Mouse (Mus musculus) gastrocnemius, adult 2 months (tissue): Measurements from ENCODE around the gene Zfp239. TPM values are rescaled to one million over a fixed set of nuclear protein-coding genes. Genes with fewer than 3 reads are reported as not detected.
"Not testable (repeated sequence)": the region's sequence is repeated elsewhere in the genome, so short reads cannot be mapped to it uniquely, and the experiment has no call there.

ENCODE experiments used
- DNase-seq: peaks from one replicate; pipeline ENCODE4 v3.0.0; 2022
- H3K27ac ChIP-seq: fragments of 200-600 bp; 2 replicates; pipeline ENCODE4 v1.8.1; 2022; ENCODE audit warnings: mild to moderate bottlenecking
- H3K4me3 ChIP-seq: fragments of 200-600 bp; 2 replicates; pipeline ENCODE4 v1.8.1; 2022; ENCODE audit warnings: mild to moderate bottlenecking, moderate library complexity
- CTCF ChIP-seq: fragments of 200-600 bp; IDR thresholded peaks from 2 replicates; pipeline ENCODE4 v1.8.1; 2022; ENCODE audit warnings: antibody characterized with exemption, mild to moderate bottlenecking, moderate library complexity
- intact Hi-C: fragments of 180-260 bp; cut with DNase I; formaldehyde crosslinking; loops from one replicate; pipeline ENCODE4 v1.15.1; 2025
- long read RNA-seq, 2 experiments: library from polyadenylated mRNA; stranded (forward); transcript quantifications; one replicate each; pipeline ENCODE4 v2.0.0; 2021
- total RNA-seq, 2 experiments: library from RNA; stranded (reverse); gene quantifications; 2 replicates each; pipeline ENCODE4 v1.2.3; 2021

Zfp239 gene
- under 1 TPM; 0.59 to 0.75 TPM for total RNA-seq
- long read RNA-seq, experiment 1, result 0 reads
- long read RNA-seq, experiment 2, result 0 reads

GRCm38 (mm10) chr6:117861848-117862247 is at the start of gene Zfp239:
Gene Zfp239 (plus strand): TSS chr6:117862100.
- H3K4me3 ChIP-seq, result peak within 1 kb of the TSS; percentile 79
- H3K27ac ChIP-seq, result peak within 1 kb of the TSS; percentile 38; the same call in 1 of the 2 replicates
- DNase-seq, result no peak
- TF ChIP-seq CTCF, result no peak
- intact Hi-C loops, result no loop called here

DNA sequence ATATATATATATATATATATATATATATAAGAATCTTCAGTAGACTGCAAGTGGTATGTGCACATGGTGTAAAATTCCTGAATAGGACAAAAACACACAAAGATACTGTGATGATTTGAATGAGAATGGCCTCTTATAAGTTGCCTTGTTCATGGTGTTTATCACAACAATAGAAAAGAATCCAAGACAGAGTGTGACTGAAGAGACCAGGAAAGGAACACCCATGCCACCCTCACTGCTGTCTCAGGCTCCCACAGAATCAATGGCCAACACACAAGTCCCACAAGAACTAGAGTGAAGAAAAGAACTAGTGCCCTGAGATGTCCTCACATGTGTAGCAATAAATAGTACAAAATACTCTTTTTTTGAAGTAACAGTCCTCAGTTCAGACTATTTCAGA is 47.2 kb upstream of the Zfp239 start:
- DNase-seq, result no peak
- intact Hi-C loops, result no loop called here
- no peak for TF ChIP-seq CTCF
- H3K27ac ChIP-seq, result no peak overlapping the region
- no peak overlapping the region for H3K4me3 ChIP-seq

GRCm38 (mm10) chr6:117817108-117817541 is 44.8 kb upstream of the Zfp239 start:
- Histone ChIP-seq H3K27ac (no peak overlapping the region), H3K4me3 (no peak overlapping the region)
- DNase-seq, result no peak
- intact Hi-C loops, result no loop called here
- TF ChIP-seq CTCF, result no peak

DNA sequence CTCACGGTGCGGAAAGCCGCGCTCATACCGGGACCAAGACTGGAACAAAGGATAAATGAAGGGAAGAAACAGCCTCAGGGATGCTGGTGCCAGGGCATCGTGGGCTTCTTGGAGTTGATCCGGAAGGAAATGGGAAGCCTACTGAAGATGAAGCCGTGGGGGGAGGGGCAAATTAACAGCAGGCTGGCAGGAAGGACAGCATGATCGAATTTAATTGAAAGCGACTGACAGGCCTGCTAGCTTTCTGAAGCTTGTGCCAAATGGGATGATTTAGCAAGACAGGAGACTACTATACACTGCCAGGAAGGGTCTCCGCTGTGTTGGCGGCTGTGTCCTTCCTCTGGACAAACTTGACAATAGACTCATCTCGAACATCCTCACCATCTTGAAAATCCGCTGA is 41.6 kb upstream of the Zfp239 start:
- no peak for DNase-seq
- intact Hi-C loops, result loop anchor here (10.0 kb wide), 1 partner anchor 136 kb away; no protein-coding TSS in a partner anchor
- Histone ChIP-seq H3K27ac (no peak overlapping the region), H3K4me3 (no peak overlapping the region)
- no peak for TF ChIP-seq CTCF

DNA sequence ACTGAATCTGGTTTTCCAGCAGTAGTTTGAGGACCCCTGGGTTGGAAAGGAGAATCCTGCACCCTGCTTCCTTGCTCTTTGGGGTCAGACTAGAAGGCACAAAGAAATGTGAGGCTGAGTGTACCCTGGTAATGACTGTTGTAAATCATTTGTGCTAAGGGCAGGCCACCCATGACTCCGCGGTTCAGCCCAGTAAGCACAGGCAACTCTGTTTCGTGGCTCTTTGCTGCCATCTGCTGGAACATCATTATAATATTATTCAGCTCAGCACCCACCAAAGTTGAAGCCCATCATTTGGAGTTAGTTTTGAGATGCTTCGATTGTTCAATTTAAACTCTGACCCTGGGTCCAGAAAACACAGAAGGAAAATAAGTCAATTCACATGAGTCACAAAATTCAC is 36.5 kb upstream of the Zfp239 start:
- Histone ChIP-seq H3K4me3 (no peak overlapping the region), H3K27ac (no peak overlapping the region)
- intact Hi-C loops, result loop anchor here (1.0 to 10.0 kb wide), 5 partner anchors 67 to 1058 kb away; no protein-coding TSS in a partner anchor
- peak; percentile 78 for TF ChIP-seq CTCF
- DNase-seq, result peak; percentile 75

DNA sequence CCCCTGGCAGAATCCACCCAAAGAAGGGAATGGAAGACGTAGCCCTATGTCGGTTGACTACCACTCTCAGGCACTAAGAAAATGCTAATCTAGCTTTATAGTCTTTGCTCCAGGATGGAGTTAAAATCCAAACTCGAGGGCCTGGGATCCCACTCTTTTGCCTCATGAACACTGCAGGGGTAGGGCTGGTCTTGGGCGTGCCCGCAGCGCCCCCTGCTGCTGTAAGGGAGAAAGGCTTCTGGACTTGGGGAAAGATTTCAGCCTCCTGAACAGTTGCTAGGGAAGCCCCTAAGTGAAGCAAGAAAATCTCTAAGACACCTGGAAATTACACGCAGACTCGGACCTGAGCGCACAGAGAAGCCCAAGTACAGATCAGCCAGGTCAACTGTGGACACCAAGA is 33.6 kb upstream of the Zfp239 start:
- intact Hi-C loops, result loop anchor here (5.0 to 10.0 kb wide), 3 partner anchors 143 to 1061 kb away; no protein-coding TSS in a partner anchor
- peak; percentile 89 for TF ChIP-seq CTCF
- H3K4me3 ChIP-seq, result no peak overlapping the region
- peak; percentile 78 for DNase-seq
- H3K27ac ChIP-seq, result no peak overlapping the region

DNA sequence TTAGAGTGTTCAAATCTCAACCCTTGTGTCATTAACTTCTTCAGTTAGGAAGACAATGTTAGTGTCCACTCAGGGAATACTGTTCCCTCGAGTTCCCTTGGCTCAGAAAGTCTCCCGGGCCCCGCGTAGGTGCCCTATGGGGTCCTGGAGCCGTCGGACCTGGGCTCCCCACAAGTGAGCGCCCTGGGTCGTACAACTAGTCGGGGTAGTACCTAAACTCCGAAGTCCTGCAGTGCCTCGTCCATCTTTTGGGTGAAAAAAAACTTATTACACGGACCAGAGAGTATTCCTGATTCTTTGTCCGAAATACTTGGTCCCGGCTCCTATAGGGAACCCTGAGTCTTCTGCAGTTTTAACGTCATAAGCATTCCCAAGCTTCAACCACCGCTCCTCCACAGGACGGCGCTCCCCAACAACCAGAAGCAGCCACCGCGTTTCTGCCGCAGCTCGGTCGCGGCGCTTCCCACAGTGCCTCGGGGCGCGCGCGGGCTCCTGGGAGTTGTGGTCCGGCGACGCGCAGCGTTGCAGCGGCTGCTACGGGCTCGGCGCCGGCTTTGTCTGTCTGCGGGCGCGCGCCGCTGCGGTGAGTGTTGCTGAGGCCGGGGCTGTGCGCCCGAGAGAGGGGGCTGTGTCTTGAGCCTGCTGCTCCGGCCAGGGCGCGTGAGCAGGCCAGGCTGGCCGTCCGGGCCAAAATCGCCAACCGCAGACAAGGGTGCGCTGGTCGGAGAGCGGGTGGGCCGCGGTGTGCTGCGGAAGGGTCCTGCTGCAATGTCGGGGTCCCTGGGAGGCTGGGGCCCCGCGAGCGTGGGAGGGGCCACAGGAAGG is 21.0 kb upstream of the Zfp239 start, which contains the start of gene Zfp637:
Zfp637 (plus strand) TSS at position 495 of the 825 bp plus-strand sequence.
- peak within 1 kb of the TSS; percentile 97 for H3K27ac ChIP-seq
- DNase-seq, result peak; percentile 95
- intact Hi-C loops, result loop anchor here (2.0 kb wide), 1 partner anchor 80 kb away; no protein-coding TSS in a partner anchor
- peak within 1 kb of the TSS; percentile 90 for H3K4me3 ChIP-seq
- TF ChIP-seq CTCF, result peak; percentile 63

GRCm38 (mm10) chr6:117841511-117841955 is 20.4 kb upstream of the Zfp239 start:
- TF ChIP-seq CTCF, result no peak
- Histone ChIP-seq H3K4me3 (peak overlapping the region; percentile 90), H3K27ac (peak overlapping the region; percentile 97)
- DNase-seq, result no peak
- intact Hi-C loops, result loop anchor here (2.0 kb wide), 1 partner anchor 79 kb away; no protein-coding TSS in a partner anchor

DNA sequence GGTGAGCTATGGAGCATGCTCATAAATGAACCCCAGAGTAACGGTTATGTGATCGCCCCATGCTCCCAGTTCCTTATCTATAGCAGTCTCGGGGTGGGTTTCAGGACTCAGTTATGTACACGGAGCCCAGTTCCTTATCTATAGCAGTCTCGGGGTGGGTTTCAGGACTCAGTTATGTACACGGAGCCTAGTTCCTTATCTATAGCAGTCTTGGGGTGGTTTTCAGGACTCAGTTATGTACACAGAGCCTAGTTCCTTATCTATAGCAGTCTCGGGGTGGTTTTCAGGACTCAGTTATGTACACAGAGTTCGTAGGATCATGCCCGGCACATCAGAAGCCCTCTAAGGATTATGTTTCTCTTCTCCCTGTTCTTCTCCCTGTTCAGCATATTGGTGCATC is 17.3 kb upstream of the Zfp239 start:
- intact Hi-C loops, result no loop called here
- no peak for DNase-seq

DNA sequence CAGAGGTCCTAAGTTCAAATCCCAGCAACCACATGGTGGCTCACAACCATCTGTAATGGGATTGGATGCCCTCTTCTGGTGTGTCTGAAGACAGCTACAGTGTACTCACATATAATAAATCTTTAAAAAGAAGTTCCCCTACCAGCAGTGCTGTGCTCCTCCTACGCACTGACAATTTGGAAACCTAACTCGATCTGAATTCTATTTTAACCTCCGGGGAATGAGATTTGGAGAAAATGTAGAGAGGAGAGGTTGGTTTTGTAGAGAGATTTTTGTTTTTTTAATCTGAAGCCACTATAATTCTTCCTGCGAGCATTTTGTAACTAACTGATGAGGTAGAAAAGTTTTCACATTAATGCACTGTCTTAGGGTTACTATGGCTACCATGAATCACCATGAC is 15.2 kb upstream of the Zfp239 start:
- H3K27ac ChIP-seq, intact Hi-C loops, H3K4me3 ChIP-seq, DNase-seq: not testable (repeated sequence)

More for the DNA sequence above, 17.3 kb upstream of the Zfp239 start:
- no peak for TF ChIP-seq CTCF
- Histone ChIP-seq H3K27ac (no peak overlapping the region), H3K4me3 (no peak overlapping the region)

DNA sequence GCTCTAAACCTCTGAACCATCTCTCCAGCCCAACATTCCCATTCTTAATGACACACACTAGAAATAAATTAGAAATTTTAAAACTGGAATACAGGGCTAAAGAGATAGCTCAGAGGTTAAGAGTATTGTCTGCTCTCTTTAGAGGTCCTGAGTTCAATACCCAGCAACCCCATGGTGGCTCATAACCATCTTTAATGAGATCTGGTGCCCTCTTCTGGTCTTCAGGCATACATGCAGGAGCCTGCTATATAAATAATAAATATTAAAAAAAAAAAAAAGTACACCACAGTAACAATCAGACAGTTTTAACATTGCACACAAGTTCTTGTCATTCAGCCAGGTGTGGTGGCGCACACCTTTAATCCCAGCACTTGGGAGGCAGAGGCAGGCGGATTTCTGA is 14.1 kb upstream of the Zfp239 start:
- intact Hi-C loops, result no loop called here
- Histone ChIP-seq H3K27ac (no peak overlapping the region), H3K4me3 (no peak overlapping the region)
- TF ChIP-seq CTCF, result peak; percentile 23; the same call in 1 of the 2 replicates
- DNase-seq, result no peak

GRCm38 (mm10) chr6:117848577-117848976 is 13.3 kb upstream of the Zfp239 start:
- intact Hi-C loops, result no loop called here
- Histone ChIP-seq H3K27ac (no peak overlapping the region), H3K4me3 (no peak overlapping the region)
- DNase-seq, result no peak
- TF ChIP-seq CTCF, result no peak

DNA sequence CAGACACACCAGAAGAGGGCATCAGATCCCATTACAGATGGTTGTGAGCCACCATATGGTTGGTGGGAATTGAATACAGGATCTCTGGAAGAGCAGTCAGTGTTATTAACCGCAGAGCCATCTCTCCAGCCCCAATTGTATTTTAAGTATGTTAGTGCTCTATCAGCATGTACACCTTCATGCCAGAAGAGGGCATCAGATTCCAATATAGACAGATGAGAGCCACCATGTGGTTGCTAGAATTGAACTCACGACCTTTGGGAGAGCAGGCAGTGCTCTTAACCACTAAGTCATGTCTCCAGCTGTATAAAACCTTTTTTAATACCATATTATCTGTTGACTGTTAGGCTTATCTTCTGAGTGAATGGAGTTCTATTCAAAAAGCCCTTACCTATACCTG is 10.2 kb upstream of the Zfp239 start:
- no peak overlapping the region for H3K4me3 ChIP-seq
- intact Hi-C loops, result loop anchor here (10.0 kb wide), 1 partner anchor 273 kb away; no protein-coding TSS in a partner anchor
- no peak overlapping the region for H3K27ac ChIP-seq
- no peak for DNase-seq
- TF ChIP-seq CTCF, result peak; percentile 34; the same call in 1 of the 2 replicates
